Mouse (Mus musculus): ENCODE data around the gene Polr2b. TPM values are rescaled to one million over a fixed set of nuclear protein-coding genes. Genes with fewer than 3 reads are reported as not detected.

The Polr2b gene
- total RNA-seq, 2 experiments from 2014 or later: 22.1 to 23.4 TPM

- peak; percentile 70 for DNase-seq
- intact Hi-C loops (cut with DNase I; ENCODE audit: low total_unique reads): loop anchor here (5.0 kb wide), 1 partner anchor 50 kb away; the partner anchor contains the start of gene Igfbp7
These were observed 47.6 kb downstream of the Polr2b start for GRCm38 (mm10) chr5:77357405-77358149.

- DNase-seq: peak; percentile 66
- intact Hi-C loops (cut with DNase I; ENCODE audit: low total_unique reads): loop anchor here (5.0 kb wide), 1 partner anchor 49 kb away; the partner anchor contains the start of gene Igfbp7
These were observed 48.4 kb downstream of the Polr2b start for GRCm38 (mm10) chr5:77358347-77358746.

GRCm38 (mm10) chr5:77359971-77360370 is 50.0 kb downstream of the Polr2b start:
- intact Hi-C loops (cut with DNase I; ENCODE audit: low total_unique reads): loop anchor here (5.0 kb wide), 1 partner anchor 47 kb away; the partner anchor contains the start of gene Igfbp7

GRCm38 (mm10) chr5:77361006-77361405 is 51.1 kb downstream of the Polr2b start:
- intact Hi-C loops (cut with DNase I; ENCODE audit: low total_unique reads): no loop called here
- no peak for DNase-seq

More at GRCm38 (mm10) chr5:77359971-77360370, 50.0 kb downstream of the Polr2b start:
- no peak for DNase-seq

GRCm38 (mm10) chr5:77362120-77362519 is 52.2 kb downstream of the Polr2b start:
- intact Hi-C loops (cut with DNase I; ENCODE audit: low total_unique reads): no loop called here
- no peak for DNase-seq

GRCm38 (mm10) chr5:77363650-77364049 is 53.7 kb downstream of the Polr2b start:
- intact Hi-C loops (cut with DNase I; ENCODE audit: low total_unique reads): no loop called here
- DNase-seq: no peak

- no peak for DNase-seq
- intact Hi-C loops (cut with DNase I; ENCODE audit: low total_unique reads): no loop called here
These were observed 54.6 kb downstream of the Polr2b start for GRCm38 (mm10) chr5:77364443-77365038.

- DNase-seq: peak; percentile 28
- intact Hi-C loops (cut with DNase I; ENCODE audit: low total_unique reads): no loop called here
These were observed 56.4 kb downstream of the Polr2b start for GRCm38 (mm10) chr5:77366313-77366712.

- no peak for DNase-seq
- intact Hi-C loops (cut with DNase I; ENCODE audit: low total_unique reads): no loop called here
These were observed 57.2 kb downstream of the Polr2b start for GRCm38 (mm10) chr5:77367145-77367544.

GRCm38 (mm10) chr5:77367682-77368081 is 57.7 kb downstream of the Polr2b start:
- peak; percentile 27 for DNase-seq
- intact Hi-C loops (cut with DNase I; ENCODE audit: low total_unique reads): no loop called here

- no peak for DNase-seq
- intact Hi-C loops (cut with DNase I; ENCODE audit: low total_unique reads): no loop called here
These were observed 58.2 kb downstream of the Polr2b start for GRCm38 (mm10) chr5:77368194-77368593.

- no peak for DNase-seq
- intact Hi-C loops (cut with DNase I; ENCODE audit: low total_unique reads): no loop called here
These were observed 59.4 kb downstream of the Polr2b start for GRCm38 (mm10) chr5:77369394-77369793.

- intact Hi-C loops (cut with DNase I; ENCODE audit: low total_unique reads): no loop called here
- DNase-seq: no peak
These were observed 60.5 kb downstream of the Polr2b start for GRCm38 (mm10) chr5:77370378-77370892.

GRCm38 (mm10) chr5:77372242-77372641 is 62.3 kb downstream of the Polr2b start:
- intact Hi-C loops (cut with DNase I; ENCODE audit: low total_unique reads): no loop called here
- peak; percentile 48 for DNase-seq

GRCm38 (mm10) chr5:77372778-77373177 is 62.8 kb downstream of the Polr2b start:
- DNase-seq: peak; percentile 33
- intact Hi-C loops (cut with DNase I; ENCODE audit: low total_unique reads): no loop called here

GRCm38 (mm10) chr5:77374945-77375344 is 65.0 kb downstream of the Polr2b start:
- intact Hi-C loops (cut with DNase I; ENCODE audit: low total_unique reads): no loop called here
- DNase-seq: no peak

GRCm38 (mm10) chr5:77375546-77375945 is 65.6 kb downstream of the Polr2b start:
- DNase-seq: no peak
- intact Hi-C loops (cut with DNase I; ENCODE audit: low total_unique reads): no loop called here

- intact Hi-C loops (cut with DNase I; ENCODE audit: low total_unique reads): no loop called here
These were observed 68.1 kb downstream of the Polr2b start for GRCm38 (mm10) chr5:77378027-77378426.

GRCm38 (mm10) chr5:77379434-77380135 is 69.6 kb downstream of the Polr2b start:
- no peak for DNase-seq
- intact Hi-C loops (cut with DNase I; ENCODE audit: low total_unique reads): no loop called here

More at GRCm38 (mm10) chr5:77378027-77378426, 68.1 kb downstream of the Polr2b start:
- DNase-seq: no peak

GRCm38 (mm10) chr5:77380321-77380901 is 70.5 kb downstream of the Polr2b start:
- DNase-seq: no peak
- intact Hi-C loops (cut with DNase I; ENCODE audit: low total_unique reads): no loop called here

Data from gastrocnemius, postnatal 14 days (tissue).